8 mouse cellular contexts compared by ENCODE assay signal in genomic region chr11:68957308-68957707, GRCm38 (mm10). TPM values are rescaled to one million over a fixed set of nuclear protein-coding genes. Genes with fewer than 3 reads are reported as not detected.
DNase-seq lines count a peak whose midpoint lies in the region; ATAC-seq and TF ChIP-seq lines count a peak whose summit lies in the region.

Gene Arhgef15, minus strand, starts transcription at chr11:68957480.

- H3K36me3 ChIP-seq in ES-Bruce4 (ENCODE audit: control insufficient read depth, insufficient read depth, low read length, poor library complexity, severe bottlenecking) = no peaks in the 10 kb centered on the region
- no peaks in the 10 kb centered on the region for H3K36me3 ChIP-seq in heart, embryonic 15.5 days
- H3K36me3 ChIP-seq in midbrain, embryonic 16.5 days (ENCODE audit: control insufficient read depth, insufficient read depth, low read length) = no peaks in the 10 kb centered on the region

- WGBS in heart, embryonic 15.5 days = 46% methylated on average over 8 of the region's 8 CpGs
- 31% methylated on average over 8 of the region's 8 CpGs for WGBS in midbrain, embryonic 16.5 days

- H3K27me3 ChIP-seq in ES-Bruce4 (ENCODE audit: control insufficient read depth, insufficient read depth, low read length, poor library complexity, severe bottlenecking) = no peaks in the 10 kb centered on the region
- peaks cover 13% of the 10 kb centered on the region for H3K27me3 ChIP-seq in heart, embryonic 15.5 days
- peaks cover 23% of the 10 kb centered on the region for H3K27me3 ChIP-seq in midbrain, embryonic 16.5 days (ENCODE audit: control insufficient read depth, insufficient read depth, low read depth, low read length)

- H3K9ac ChIP-seq in ES-Bruce4 (ENCODE audit: low read depth, poor library complexity, severe bottlenecking) = peak within 1 kb of the TSS; percentile 21; the same call in 1 of the 2 replicates
- H3K9ac ChIP-seq in heart, embryonic 15.5 days = peak within 1 kb of the TSS; percentile 1; the same call in 1 of the 2 replicates
- no peak within 1 kb of the TSS for H3K9ac ChIP-seq in midbrain, embryonic 16.5 days (ENCODE audit: low read depth, low read length)

- H3K27ac ChIP-seq in ES-Bruce4 (ENCODE audit: insufficient read depth, low read length) = no peak within 1 kb of the TSS
- peak within 1 kb of the TSS; percentile 68 for H3K27ac ChIP-seq in heart, embryonic 15.5 days
- H3K27ac ChIP-seq in midbrain, embryonic 16.5 days (ENCODE audit: low read length) = no peak within 1 kb of the TSS

- no peak for TF ChIP-seq CTCF in ES-Bruce4 (IDR thresholded peaks at IDR 0.05; ENCODE audit: low read depth, low read length)

- peak within 1 kb of the TSS; percentile 37 for H3K4me2 ChIP-seq in heart, embryonic 15.5 days
- no peak within 1 kb of the TSS for H3K4me2 ChIP-seq in midbrain, embryonic 16.5 days (ENCODE audit: low read length)

- ATAC-seq in heart, embryonic 15.5 days (replicated peaks; ENCODE audit: insufficient number of reproducible peaks, insufficient read depth, low FRiP score, low read depth) = no peak
- ATAC-seq in midbrain, embryonic 16.5 days = no peak

- no peak for DNase-seq in adrenal gland, postnatal 10 days
- no peak for DNase-seq in left cerebral cortex, postnatal 4 days
- no peak for DNase-seq in B cell, adult 2 months
- no peak for DNase-seq in right cerebral cortex, postnatal 14 days
- DNase-seq in retina, embryonic 14.5 days (ENCODE audit: low spot score) = no peak

- TF ChIP-seq POLR2A in ES-Bruce4 (IDR thresholded peaks at IDR 0.05; ENCODE audit: insufficient read depth, low read length) = no peak

- peaks cover 4% of the 10 kb centered on the region for H3K4me1 ChIP-seq in ES-Bruce4 (ENCODE audit: control insufficient read depth, insufficient read depth, low read length)
- peaks cover 19% of the 10 kb centered on the region for H3K4me1 ChIP-seq in heart, embryonic 15.5 days (replicated peaks)
- peaks cover 12% of the 10 kb centered on the region for H3K4me1 ChIP-seq in midbrain, embryonic 16.5 days (ENCODE audit: control insufficient read depth, insufficient read depth, low read length)

- H3K9me3 ChIP-seq in ES-Bruce4 (replicated peaks; ENCODE audit: control insufficient read depth, insufficient read depth, low read length, poor library complexity, severe bottlenecking) = no peaks in the 10 kb centered on the region
- H3K9me3 ChIP-seq in heart, embryonic 15.5 days (replicated peaks) = no peaks in the 10 kb centered on the region
- no peaks in the 10 kb centered on the region for H3K9me3 ChIP-seq in midbrain, embryonic 16.5 days (replicated peaks; ENCODE audit: control insufficient read depth, low read length, poor library complexity, severe bottlenecking)

- H3K4me3 ChIP-seq in ES-Bruce4 (ENCODE audit: low read depth, low read length) = peak within 1 kb of the TSS; percentile 69
- peak within 1 kb of the TSS; percentile 43 for H3K4me3 ChIP-seq in heart, embryonic 15.5 days
- H3K4me3 ChIP-seq in midbrain, embryonic 16.5 days (ENCODE audit: low read depth, low read length) = no peak within 1 kb of the TSS

- TF ChIP-seq EP300 in ES-Bruce4 (IDR thresholded peaks at IDR 0.05; ENCODE audit: insufficient read depth, low read depth, low read length) = no peak

- intact Hi-C loops in left cerebral cortex, postnatal 4 days (cut with DNase I) = no loop called here

RNA-seq across cellular contexts. Expression of gene Arhgef15, which starts in this region (rescaled TPM):
- polyA plus RNA-seq in ES-Bruce4 (2011; ENCODE audit: insufficient read depth, insufficient read length, low read depth, missing spikeins) = 2.6 and 3.7 TPM in 2 replicates
- 10 to 100 TPM; 25.4 to 35.9 TPM for total RNA-seq in adrenal gland, postnatal 10 days (2021)
- 10.8 and 12.7 TPM in 2 replicates for polyA plus RNA-seq in heart, embryonic 15.5 days (2015; fragmentation: Nextera tagmentation; extraction: Ambion mirVana)
- 10 to 100 TPM; 17.6 to 19.9 TPM for total RNA-seq in left cerebral cortex, postnatal 4 days (2021)
- polyA plus RNA-seq in midbrain, embryonic 16.5 days (2015; fragmentation: Nextera tagmentation; extraction: Ambion mirVana) = 27.7 and 30.5 TPM in 2 replicates
